Mouse (Mus musculus) layer of hippocampus, adult 2 months (tissue): ENCODE measurements around the gene Usp5. TPM values are rescaled to one million over a fixed set of nuclear protein-coding genes. Genes with fewer than 3 reads are reported as not detected.
A peak's percentile ranks its signal among the peaks of the same experiment; 100 is the strongest.

Experiments
- DNase-seq, 2 experiments: peaks; one replicate each; pipeline ENCODE4 v3.0.0; 2022; ENCODE audit warnings: low spot score in 2 of 2
- H3K27ac ChIP-seq: fragments of 200-600 bp; 2 replicates; pipeline ENCODE4 v1.8.1; 2022
- H3K4me3 ChIP-seq: fragments of 200-600 bp; 2 replicates; pipeline ENCODE4 v1.8.1; 2022; ENCODE audit warnings: mild to moderate bottlenecking
- CTCF ChIP-seq: fragments of 200-600 bp; conservative IDR thresholded peaks from 2 replicates; pipeline ENCODE4 v1.8.1; 2022; ENCODE audit warnings: antibody characterized with exemption, mild to moderate bottlenecking, moderate library complexity
- total RNA-seq, 2 experiments: library from RNA; stranded (reverse); gene quantifications; 2 replicates each; pipeline ENCODE4 v1.2.3; 2021

Gene Usp5
- total RNA-seq, 2 experiments from 2014 or later: 185 to 198 TPM

GRCm38 (mm10) chr6:124858561-124859318 is 29.5 kb upstream of the Usp5 start:
- no peak for DNase-seq
- H3K27ac ChIP-seq: no peak overlapping the region; the same call in 1 of the 2 replicates
- no peak for TF ChIP-seq CTCF
- no peak overlapping the region for H3K4me3 ChIP-seq

GRCm38 (mm10) chr6:124857840-124858530 is 28.7 kb upstream of the Usp5 start:
- Histone ChIP-seq H3K4me3 (peak overlapping the region; percentile 66), H3K27ac (peak overlapping the region; percentile 96)
- TF ChIP-seq CTCF: no peak
- DNase-seq: no peak

DNA sequence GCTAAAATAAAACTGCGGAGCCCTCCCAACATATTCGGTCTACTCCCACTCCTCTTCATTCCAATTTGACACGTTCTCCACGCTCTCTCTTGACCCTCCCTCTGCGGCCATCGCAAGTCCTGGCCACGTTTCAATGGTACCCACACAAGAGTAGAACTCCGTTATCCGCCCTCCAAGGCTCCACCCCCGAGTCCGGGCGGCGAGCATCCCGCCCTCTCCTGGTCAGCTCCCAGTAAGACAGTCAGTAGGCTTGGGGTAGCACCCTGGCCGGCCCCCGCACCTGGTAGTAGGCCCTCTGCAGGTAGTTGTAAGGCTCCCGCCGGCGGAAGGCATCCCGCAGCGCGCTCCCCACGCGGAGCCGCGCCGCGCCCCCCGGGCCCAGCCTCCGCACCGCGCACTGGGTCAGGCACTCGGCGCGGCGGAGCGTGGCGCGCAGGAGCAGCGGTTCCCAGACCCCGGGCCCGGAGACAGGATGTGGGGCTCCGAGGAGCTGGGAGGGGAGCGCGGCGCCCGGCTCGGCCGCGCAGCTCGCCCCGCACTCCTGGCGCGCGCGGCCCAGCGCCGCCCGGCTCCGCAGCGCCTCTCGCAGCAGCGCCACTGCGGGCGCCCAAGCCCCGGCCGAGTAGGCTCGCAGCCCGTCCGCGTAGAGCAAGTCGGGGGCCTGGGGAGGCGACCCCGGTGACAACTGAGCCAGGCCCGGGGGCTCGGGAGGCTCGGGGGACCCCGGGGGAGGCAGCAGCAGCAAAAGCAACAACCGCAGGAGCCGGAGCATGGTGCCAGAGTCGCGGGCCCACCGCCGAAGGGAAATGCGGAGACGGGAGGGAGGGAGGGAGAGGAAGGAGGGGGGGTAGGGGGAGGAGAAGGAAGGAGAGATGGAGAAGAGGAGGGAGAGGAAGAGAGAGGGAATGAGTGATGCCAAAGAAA is 27.9 kb upstream of the Usp5 start, which contains the start of gene P3h3:
Gene P3h3, minus strand, starts transcription at position 837 of the 924 bp plus-strand sequence.
- peak within 1 kb of the TSS; percentile 96 for H3K27ac ChIP-seq
- peak; percentile 83 for TF ChIP-seq CTCF
- H3K4me3 ChIP-seq: peak within 1 kb of the TSS; percentile 66
- peak; percentile 85 to 87 for DNase-seq

DNA sequence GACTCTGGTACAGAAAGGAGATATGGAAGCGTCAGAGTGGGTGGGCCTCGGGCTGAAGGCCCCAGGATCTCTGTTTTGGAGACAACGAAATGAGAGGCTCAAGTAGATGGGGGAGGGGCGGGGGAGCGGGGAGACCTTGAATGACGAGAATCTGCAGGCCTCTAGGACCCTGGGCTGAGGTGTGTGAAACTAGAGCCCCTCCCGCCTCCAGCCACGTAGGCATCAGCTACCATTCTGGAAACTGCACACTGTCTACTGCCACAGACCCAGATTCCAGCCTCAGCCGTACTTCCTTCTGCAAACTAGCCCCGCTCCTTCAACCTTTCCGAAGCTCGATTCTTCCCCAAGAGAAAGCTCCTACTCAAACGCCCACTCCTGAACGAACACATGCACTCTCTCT is 27.0 kb upstream of the Usp5 start:
- DNase-seq: peak in 1 of 2 experiments; percentile 65
- TF ChIP-seq CTCF: no peak
- Histone ChIP-seq H3K27ac (peak overlapping the region; percentile 96; the same call in 1 of the 2 replicates), H3K4me3 (peak overlapping the region; percentile 44)

GRCm38 (mm10) chr6:124854647-124855046 is 25.4 kb upstream of the Usp5 start:
- no peak for DNase-seq
- no peak overlapping the region for H3K27ac ChIP-seq
- H3K4me3 ChIP-seq: no peak overlapping the region
- no peak for TF ChIP-seq CTCF

- Histone ChIP-seq H3K4me3 (no peak overlapping the region), H3K27ac (no peak overlapping the region)
- no peak for DNase-seq
- TF ChIP-seq CTCF: no peak
These were observed 21.3 kb upstream of the Usp5 start for GRCm38 (mm10) chr6:124850535-124850934.

DNA sequence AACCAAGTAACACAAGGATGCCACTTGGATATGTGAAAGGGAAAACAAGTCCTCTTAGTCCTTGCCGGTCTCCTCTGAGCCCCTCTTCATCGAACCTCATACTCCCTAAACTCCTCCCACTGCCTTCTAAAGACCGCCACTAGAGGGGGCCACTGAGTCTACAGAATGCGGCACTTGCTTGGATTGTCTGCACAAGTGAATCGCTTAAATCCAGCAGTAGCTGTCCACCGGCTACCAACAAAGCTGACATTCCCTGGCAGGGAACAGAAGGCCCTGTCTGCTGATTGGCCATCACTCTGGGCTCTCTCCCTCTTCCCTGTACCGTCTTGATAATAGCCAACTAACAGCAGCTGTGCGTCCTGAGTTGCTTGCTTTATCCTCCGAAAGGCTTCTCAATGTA is 18.0 kb upstream of the Usp5 start:
- DNase-seq: peak; percentile 92 to 98
- Histone ChIP-seq H3K4me3 (no peak overlapping the region), H3K27ac (peak overlapping the region; percentile 59; the same call in 1 of the 2 replicates)
- peak; percentile 99 for TF ChIP-seq CTCF

- Histone ChIP-seq H3K27ac (no peak within 1 kb of the TSS), H3K4me3 (no peak within 1 kb of the TSS)
- no peak for TF ChIP-seq CTCF
- DNase-seq: no peak
These were observed 11.2 kb upstream of the Usp5 start, which contains the start of gene Gnb3 for GRCm38 (mm10) chr6:124840241-124841167. TSS of gene Gnb3 (minus strand) at chr6:124840275.

GRCm38 (mm10) chr6:124839805-124840204 is 10.5 kb upstream of the Usp5 start:
- no peak for DNase-seq
- no peak overlapping the region for H3K4me3 ChIP-seq
- no peak for TF ChIP-seq CTCF
- no peak overlapping the region for H3K27ac ChIP-seq

- no peak for TF ChIP-seq CTCF
- no peak for DNase-seq
- H3K27ac ChIP-seq: no peak overlapping the region
These were observed 7.1 kb upstream of the Usp5 start for GRCm38 (mm10) chr6:124836411-124836810.

DNA sequence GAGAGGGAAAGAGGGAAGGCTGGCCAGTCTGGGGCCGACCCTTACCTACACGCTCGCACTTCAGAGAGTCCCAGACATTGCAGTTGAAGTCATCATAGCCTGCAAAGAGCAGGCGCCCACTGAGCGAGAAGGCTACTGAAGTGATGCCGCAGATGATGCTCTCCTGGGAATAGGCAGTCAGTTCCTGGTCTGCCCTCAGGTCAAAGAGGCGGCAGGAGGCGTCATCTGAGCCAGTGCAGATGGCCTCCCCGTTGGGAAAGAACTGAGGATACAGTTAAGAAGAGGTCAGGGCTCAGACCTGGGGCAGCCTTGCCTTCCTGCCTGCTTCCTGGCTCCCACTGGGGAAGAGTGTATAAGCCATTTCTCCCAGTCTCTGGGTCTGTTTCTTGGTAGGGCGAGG is 6.2 kb upstream of the Usp5 start:
- no peak overlapping the region for H3K27ac ChIP-seq
- no peak for DNase-seq
- H3K4me3 ChIP-seq: no peak overlapping the region
- no peak for TF ChIP-seq CTCF

More at GRCm38 (mm10) chr6:124836411-124836810, 7.1 kb upstream of the Usp5 start:
- no peak overlapping the region for H3K4me3 ChIP-seq
